Mouse (Mus musculus) forebrain, embryonic 14.5 days (tissue): ENCODE results near the gene Sfrp2. TPM values are rescaled to one million over a fixed set of nuclear protein-coding genes. Genes with fewer than 3 reads are reported as not detected.

ENCODE experiments used
- ATAC-seq: fragments of 200-750 bp; cut with Nextera tagmentation; 2 replicates; pipeline ENCODE4 v1.8.0; 2017; ENCODE audit warnings: mild to moderate bottlenecking, moderate library complexity
- DNase-seq: peaks from one replicate; pipeline ENCODE4 v3.0.0-alpha.2; 2015; ENCODE audit warnings: low spot score
- H3K27ac ChIP-seq: fragments of 300-500 bp; sonication (generic); 2 replicates; pipeline ENCODE4 v1.5.1; 2014; ENCODE audit warnings: low read depth, mild to moderate bottlenecking, control low read depth, low read length, moderate library complexity
- H3K27me3 ChIP-seq: fragments of 300-500 bp; sonication (generic); replicated peaks from 2 replicates; pipeline ENCODE4 v1.6.1; 2014; ENCODE audit warnings: low read length, control low read depth, mixed read lengths; ENCODE audit not compliant: control insufficient read depth, insufficient read depth
- H3K36me3 ChIP-seq: fragments of 300-500 bp; sonication (generic); 2 replicates; pipeline ENCODE4 v1.6.1; 2014; ENCODE audit warnings: low read length, control low read depth; ENCODE audit not compliant: control insufficient read depth, insufficient read depth
- H3K4me1 ChIP-seq: fragments of 300-500 bp; sonication (generic); 2 replicates; pipeline ENCODE4 v1.6.1; 2014; ENCODE audit warnings: antibody characterized with exemption, low read length, control low read depth; ENCODE audit not compliant: control insufficient read depth, insufficient read depth
- H3K4me2 ChIP-seq: fragments of 300-500 bp; sonication (generic); 2 replicates; pipeline ENCODE4 v1.6.1; 2014; ENCODE audit warnings: mild to moderate bottlenecking, control low read depth, low read length
- H3K4me3 ChIP-seq: fragments of 300-500 bp; sonication (generic); 2 replicates; pipeline ENCODE4 v1.5.1; 2014; ENCODE audit warnings: low read depth, low read length, control low read depth
- H3K9ac ChIP-seq: fragments of 300-500 bp; sonication (generic); 2 replicates; pipeline ENCODE4 v1.6.1; 2014; ENCODE audit warnings: mild to moderate bottlenecking, low read length, control low read depth, moderate library complexity
- H3K9me3 ChIP-seq: fragments of 300-500 bp; sonication (generic); replicated peaks from 2 replicates; pipeline ENCODE4 v1.6.1; 2016; ENCODE audit warnings: low read length, control low read depth, mixed read lengths; ENCODE audit not compliant: control insufficient read depth
- WGBS: fragments of 180-500 bp; shearing (Covaris S2); extraction: QIAGEN DNeasy Blood & Tissue Kit; methylation state at CpG from one replicate; pipeline ENCODE4 v1.1.7; 2014; 5-methylcytosine and 5-hydroxymethylcytosine counted together
- polyA plus RNA-seq: library from polyadenylated mRNA; unstranded; fragments of >200 nt; fragmentation: Nextera tagmentation; extraction: Ambion mirVana; gene quantifications from 2 replicates; pipeline ENCODE4 v1.2.1, GENCODE M21; 2014

Sfrp2 gene
- 27.2 and 33.6 TPM in 2 replicates for polyA plus RNA-seq

- Histone ChIP-seq H3K9me3 (no peaks in the 10 kb centered on the region), H3K27ac (peak within 1 kb of the TSS; percentile 41), H3K36me3 (0 out of 2 replicates have a peak, but pooled peaks cover 2% of the 10 kb centered on the region), H3K4me1 (peaks cover 18% of the 10 kb centered on the region), H3K9ac (peak within 1 kb of the TSS; percentile 75), H3K4me3 (peak within 1 kb of the TSS; percentile 37), H3K4me2 (peak within 1 kb of the TSS; percentile 73), H3K27me3 (no peaks in the 10 kb centered on the region)
- WGBS, result under 1% methylated on average over 72 of the region's 82 CpGs
- DNase-seq (peak; percentile 90), ATAC-seq (peak; percentile 83)
These were observed at the start of gene Sfrp2 for GRCm38 (mm10) chr3:83765871-83766725. Gene Sfrp2 (plus strand): TSS chr3:83766321.

GRCm38 (mm10) chr3:83717643-83718231 is 48.4 kb upstream of the Sfrp2 start:
- H3K4me2 ChIP-seq, result no peak overlapping the region
- no peak for ATAC-seq
- H3K9ac ChIP-seq, result no peak overlapping the region
- H3K27me3 ChIP-seq, result no peaks in the 10 kb centered on the region
- no peak for DNase-seq
- H3K4me1 ChIP-seq, result no peaks in the 10 kb centered on the region
- H3K9me3 ChIP-seq, result no peaks in the 10 kb centered on the region
- H3K36me3 ChIP-seq, result no peaks in the 10 kb centered on the region
- 65% methylated on average over 7 of the region's 7 CpGs for WGBS
- no peak overlapping the region for H3K27ac ChIP-seq
- no peak overlapping the region for H3K4me3 ChIP-seq

GRCm38 (mm10) chr3:83718662-83719061 is 47.5 kb upstream of the Sfrp2 start:
- H3K27me3 ChIP-seq, result no peaks in the 10 kb centered on the region
- H3K4me1 ChIP-seq, result no peaks in the 10 kb centered on the region
- ATAC-seq (no peak), DNase-seq (no peak)
- H3K27ac ChIP-seq, result no peak overlapping the region
- no peak overlapping the region for H3K9ac ChIP-seq
- WGBS, result 67% methylated on average over 4 of the region's 4 CpGs
- H3K4me3 ChIP-seq, result no peak overlapping the region
- no peaks in the 10 kb centered on the region for H3K9me3 ChIP-seq
- H3K36me3 ChIP-seq, result no peaks in the 10 kb centered on the region
- no peak overlapping the region for H3K4me2 ChIP-seq

- no peaks in the 10 kb centered on the region for H3K4me1 ChIP-seq
- DNase-seq, result no peak
- no peak for ATAC-seq
- no peaks in the 10 kb centered on the region for H3K36me3 ChIP-seq
- 91% methylated on average over 3 of the region's 3 CpGs for WGBS
- H3K27ac ChIP-seq, result no peak overlapping the region
- no peaks in the 10 kb centered on the region for H3K27me3 ChIP-seq
- H3K9ac ChIP-seq, result no peak overlapping the region
- H3K9me3 ChIP-seq, result no peaks in the 10 kb centered on the region
- H3K4me3 ChIP-seq, result no peak overlapping the region
- no peak overlapping the region for H3K4me2 ChIP-seq
These were observed 37.9 kb upstream of the Sfrp2 start for GRCm38 (mm10) chr3:83728223-83728622.

GRCm38 (mm10) chr3:83728675-83729390 is 37.3 kb upstream of the Sfrp2 start:
- no peaks in the 10 kb centered on the region for H3K36me3 ChIP-seq
- no peak for ATAC-seq

GRCm38 (mm10) chr3:83733985-83734384 is 32.1 kb upstream of the Sfrp2 start:
- no peak overlapping the region for H3K9ac ChIP-seq
- H3K4me1 ChIP-seq, result no peaks in the 10 kb centered on the region
- ATAC-seq (no peak), DNase-seq (no peak)
- H3K4me3 ChIP-seq, result no peak overlapping the region
- H3K36me3 ChIP-seq, result no peaks in the 10 kb centered on the region
- no peaks in the 10 kb centered on the region for H3K27me3 ChIP-seq
- 84% methylated on average over 8 of the region's 8 CpGs for WGBS
- H3K4me2 ChIP-seq, result no peak overlapping the region
- no peak overlapping the region for H3K27ac ChIP-seq
- H3K9me3 ChIP-seq, result no peaks in the 10 kb centered on the region

More at GRCm38 (mm10) chr3:83728675-83729390, 37.3 kb upstream of the Sfrp2 start:
- DNase-seq, result no peak
- 85% methylated on average over 9 of the region's 9 CpGs for WGBS
- H3K9me3 ChIP-seq, result no peaks in the 10 kb centered on the region
- no peaks in the 10 kb centered on the region for H3K4me1 ChIP-seq
- no peak overlapping the region for H3K27ac ChIP-seq
- no peak overlapping the region for H3K4me2 ChIP-seq
- H3K9ac ChIP-seq, result no peak overlapping the region
- H3K4me3 ChIP-seq, result no peak overlapping the region
- no peaks in the 10 kb centered on the region for H3K27me3 ChIP-seq

- no peaks in the 10 kb centered on the region for H3K4me1 ChIP-seq
- H3K4me2 ChIP-seq, result no peak overlapping the region
- no peak for DNase-seq
- H3K27me3 ChIP-seq, result no peaks in the 10 kb centered on the region
- H3K4me3 ChIP-seq, result no peak overlapping the region
- H3K9me3 ChIP-seq, result no peaks in the 10 kb centered on the region
- ATAC-seq, result no peak
- 87% methylated on average over 4 of the region's 4 CpGs for WGBS
- no peaks in the 10 kb centered on the region for H3K36me3 ChIP-seq
- no peak overlapping the region for H3K9ac ChIP-seq
- no peak overlapping the region for H3K27ac ChIP-seq
These were observed 29.1 kb upstream of the Sfrp2 start for GRCm38 (mm10) chr3:83736980-83737379.

- no peaks in the 10 kb centered on the region for H3K27me3 ChIP-seq
- no peak overlapping the region for H3K27ac ChIP-seq
- H3K9me3 ChIP-seq, result no peaks in the 10 kb centered on the region
- H3K4me1 ChIP-seq, result no peaks in the 10 kb centered on the region
- H3K4me2 ChIP-seq, result no peak overlapping the region
- H3K36me3 ChIP-seq, result no peaks in the 10 kb centered on the region
- ATAC-seq (no peak), DNase-seq (no peak)
- no peak overlapping the region for H3K9ac ChIP-seq
- H3K4me3 ChIP-seq, result no peak overlapping the region
- 71% methylated on average over 2 of the region's 2 CpGs for WGBS
These were observed 25.9 kb upstream of the Sfrp2 start for GRCm38 (mm10) chr3:83740246-83740645.
